17 mouse cellular contexts compared by ENCODE assay signal in the genomic region with DNA sequence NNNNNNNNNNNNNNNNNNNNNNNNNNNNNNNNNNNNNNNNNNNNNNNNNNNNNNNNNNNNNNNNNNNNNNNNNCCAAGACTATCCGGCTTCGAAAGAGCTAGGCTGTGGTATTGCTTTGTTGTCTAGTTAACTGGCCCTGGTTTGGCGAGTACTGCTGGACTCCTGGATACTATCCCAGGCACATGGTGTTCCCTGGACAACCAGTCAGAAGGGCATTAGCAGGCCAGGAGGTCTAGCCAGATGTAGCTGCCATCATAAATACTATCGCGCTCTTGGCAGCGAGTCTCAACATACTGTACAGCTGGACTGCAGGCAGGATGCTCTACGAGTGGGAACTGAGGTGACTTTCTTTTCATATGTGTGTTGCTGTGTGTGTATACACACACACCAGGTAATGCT. TPM values are rescaled to one million over a fixed set of nuclear protein-coding genes. Genes with fewer than 3 reads are reported as not detected.
DNase-seq lines count a peak whose midpoint lies in the region; ATAC-seq and TF ChIP-seq lines count a peak whose summit lies in the region.
"Had no signal": no experiment of that assay in that cellular context is flagged by ENCODE, and none has a peak within 500 bp of the region (broad histone marks: within the 10 kb centered on the region; RNA-seq: fewer than 3 reads in every experiment).

No protein-coding gene starts in this region.

- ATAC-seq in megakaryocyte progenitor cell, adult 5-6 weeks (replicated peaks; ENCODE audit: poor library complexity), result no peak
- ATAC-seq: forebrain, postnatal 0 days; midbrain, embryonic 16.5 days had no signal

- WGBS in kidney, adult 2 months, result 61% methylated on average over 7 of the region's 7 CpGs

- H3K4me3 ChIP-seq in kidney, adult 2 months (ENCODE audit: insufficient read depth, low read depth, low read length), result no peak overlapping the region
- H3K4me3 ChIP-seq: embryonic facial prominence, embryonic 10.5 days; erythroblast, embryonic 14.5 days; hindbrain, embryonic 10.5 days had no signal

- intact Hi-C loops in heart, postnatal 10 days (cut with DNase I), result no loop called here

- no peak overlapping the region for H3K27ac ChIP-seq in kidney, adult 2 months (ENCODE audit: insufficient read depth, low read depth, low read length)
- H3K27ac ChIP-seq: embryonic facial prominence, embryonic 10.5 days; hindbrain, embryonic 10.5 days had no signal

- H3K27me3 ChIP-seq in kidney, adult 2 months (replicated peaks; ENCODE audit: control insufficient read depth, insufficient read depth, low read length), result no peaks in the 10 kb centered on the region

- no peak for TF ChIP-seq POLR2A in kidney, adult 2 months (IDR thresholded peaks at IDR 0.05; ENCODE audit: low read depth, low read length)

- no peaks in the 10 kb centered on the region for H3K4me1 ChIP-seq in kidney, adult 2 months (ENCODE audit: control insufficient read depth, insufficient read depth, low read length)

- no peak for TF ChIP-seq CTCF in kidney, adult 2 months (conservative IDR thresholded peaks at IDR 0.05; ENCODE audit: insufficient read depth, insufficient read length, low read depth, low read length)

- peak; percentile 79 for DNase-seq in kidney, adult 2 months
- DNase-seq in kidney, postnatal 4 days, result no peak
- DNase-seq in 3T3-L1 (ENCODE audit: low read depth, low spot score) (peak; percentile 59), NIH3T3 (ENCODE audit: low read depth) (peak; percentile 64)
- peak; percentile 44 to 48 for DNase-seq in heart, postnatal 10 days
- no peak for DNase-seq in adrenal gland, postnatal 25 days
- DNase-seq: cerebellum, adult 11 months; cerebellum, postnatal 25 days; forebrain, postnatal 0 days; lung, adult 2 months; right cerebral cortex, postnatal 25 days; thymus, adult 18-20 months had no signal

- no peaks in the 10 kb centered on the region for H3K36me3 ChIP-seq in kidney, adult 2 months (ENCODE audit: control insufficient read depth, insufficient read depth, low read length)
- H3K36me3 ChIP-seq: embryonic facial prominence, embryonic 10.5 days; hindbrain, embryonic 10.5 days had no signal

RNA-seq across cellular contexts. Expression of a gene that starts 7.1 kb away (rescaled TPM):
- 23.4 and 27.6 TPM in 2 replicates for polyA plus RNA-seq in kidney, adult 2 months (2012; rRNA removed)
- 10 to 100 TPM; 16.6 to 19.5 TPM for total RNA-seq in heart, postnatal 10 days (2021)
- total RNA-seq in megakaryocyte progenitor cell, adult 5-6 weeks (2015), result 50.4 and 51.5 TPM in 2 replicates
- 26.9 and 31.3 TPM in 2 replicates for total RNA-seq in megakaryocyte progenitor cell, adult 5-6 weeks (2017)
- total RNA-seq in adrenal gland, postnatal 25 days (2021), result 16.1 and 25.7 TPM in 2 replicates

RNA-seq across cellular contexts. Expression of a gene that starts 53.1 kb away (rescaled TPM):
- 1.8 and 2.7 TPM in 2 replicates for polyA plus RNA-seq in kidney, adult 2 months (2012; rRNA removed)
- 1 to 10 TPM; 5.8 to 6.5 TPM for total RNA-seq in heart, postnatal 10 days (2021)
- total RNA-seq in megakaryocyte progenitor cell, adult 5-6 weeks (2015), result 1.2 and 1.3 TPM in 2 replicates
- total RNA-seq in megakaryocyte progenitor cell, adult 5-6 weeks (2017), result 1.1 and 1.3 TPM in 2 replicates
- 5.5 and 6.8 TPM in 2 replicates for total RNA-seq in adrenal gland, postnatal 25 days (2021)
- polyA plus RNA-seq: erythroblast, embryonic 14.5 days had no signal

Comparison
In these comparisons a context has a peak if more than half of its experiments do, and no peak if none do; other contexts are left out.
1. DNase-seq: peak in kidney, adult 2 months (single experiment), 3T3-L1 (single experiment), NIH3T3 (single experiment) and heart, postnatal 10 days (2 of 2); none in kidney, postnatal 4 days (0 of 2) and adrenal gland, postnatal 25 days (single experiment).